Mouse (Mus musculus) embryonic fibroblast, embryonic 13.5 days (primary cell): ENCODE measurements around the gene Sf3b4. TPM values are rescaled to one million over a fixed set of nuclear protein-coding genes. Genes with fewer than 3 reads are reported as not detected.
A peak's percentile ranks its signal among the peaks of the same experiment; 100 is the strongest.
"Not testable (repeated sequence)": the region's sequence is repeated elsewhere in the genome, so short reads cannot be mapped to it uniquely, and the experiment has no call there.

Experiments
- H3K27ac ChIP-seq: 2 replicates; pipeline ENCODE4 v1.5.1; 2012; ENCODE audit warnings: low read length, control low read depth, inconsistent platforms; ENCODE audit not compliant: insufficient read depth
- H3K4me1 ChIP-seq: 2 replicates; pipeline ENCODE4 v1.6.1; 2011; ENCODE audit warnings: low read length; ENCODE audit not compliant: control insufficient read depth, insufficient read depth
- H3K4me3 ChIP-seq: 2 replicates; pipeline ENCODE4 v1.5.1; 2011; ENCODE audit warnings: mild to moderate bottlenecking, control low read depth, low read length; ENCODE audit not compliant: insufficient read depth
- CTCF ChIP-seq: IDR thresholded peaks from 2 replicates; pipeline ENCODE4 v1.5.1; 2011; ENCODE audit warnings: mild to moderate bottlenecking, control low read depth, low read length, moderate library complexity, borderline replicate concordance; ENCODE audit not compliant: insufficient read depth
- POLR2A ChIP-seq: IDR thresholded peaks from 2 replicates; pipeline ENCODE4 v1.6.1; 2011; ENCODE audit warnings: low read depth, mild to moderate bottlenecking, control low read depth, low read length, moderate library complexity
- polyA plus RNA-seq: library from polyadenylated mRNA; stranded (reverse); fragments of >200 nt; gene quantifications from 2 replicates; pipeline ENCODE4 v1.2.4, GENCODE M21; 2011; ENCODE audit warnings: low read depth; ENCODE audit not compliant: missing spikeins, insufficient read length

The Sf3b4 gene
- polyA plus RNA-seq, 1 experiment = 63.3 TPM

GRCm38 (mm10) chr3:96209242-96209641 is 37.1 kb downstream of the Sf3b4 start:
- H3K4me1 ChIP-seq = no peaks in the 10 kb centered on the region
- TF ChIP-seq POLR2A (no peak), CTCF (peak; percentile 29; the same call in 1 of the 2 replicates)
- no peak overlapping the region for H3K4me3 ChIP-seq
- H3K27ac ChIP-seq = no peak overlapping the region

DNA sequence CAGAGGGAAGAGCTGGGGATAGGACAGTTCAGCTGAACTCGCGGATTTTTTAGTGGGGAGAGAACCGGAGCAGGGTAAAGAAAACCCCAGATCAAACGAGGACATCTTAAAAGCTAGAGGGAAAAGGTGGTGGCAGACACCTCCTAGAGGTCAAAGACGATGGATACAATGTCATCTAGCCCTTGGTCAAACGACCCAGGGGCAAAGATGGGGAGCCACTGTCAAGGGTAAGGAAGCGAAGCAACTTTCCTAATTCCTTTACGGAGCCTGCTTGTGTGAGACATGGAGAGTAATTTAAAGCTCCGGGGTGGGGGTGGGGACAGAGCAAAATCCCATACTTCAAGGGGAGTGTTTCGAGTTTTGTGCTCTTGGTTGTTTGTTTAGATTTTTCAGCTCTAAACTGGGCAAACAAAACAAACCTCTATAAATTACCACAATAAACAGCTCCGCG is 47.1 kb downstream of the Sf3b4 start:
- TF ChIP-seq POLR2A = peak; percentile 49; the same call in 1 of the 2 replicates
- no peak for TF ChIP-seq CTCF

GRCm38 (mm10) chr3:96219661-96220130 is 47.6 kb downstream of the Sf3b4 start, which contains the start of the genes Bola1 and Hist2h2ab:
TSS of gene Bola1 (minus strand) at chr3:96219709.
TSS of gene Hist2h2ab (plus strand) at chr3:96219865.
- Histone ChIP-seq H3K27ac (peak within 1 kb of the TSS; percentile 97), H3K4me1 (peaks cover 5% of the 10 kb centered on the region), H3K4me3 (peak within 1 kb of the TSS; percentile 74)
- TF ChIP-seq POLR2A = peak; percentile 78
- TF ChIP-seq CTCF = no peak

More for the DNA sequence above, 47.1 kb downstream of the Sf3b4 start:
- H3K4me1 ChIP-seq = peaks cover 5% of the 10 kb centered on the region
- H3K27ac ChIP-seq = peak overlapping the region; percentile 97
- peak overlapping the region; percentile 74 for H3K4me3 ChIP-seq

GRCm38 (mm10) chr3:96220131-96220764 is 48.1 kb downstream of the Sf3b4 start:
- Histone ChIP-seq H3K27ac (peak overlapping the region; percentile 97), H3K4me3 (peak overlapping the region; percentile 74)
- H3K4me1 ChIP-seq = not testable (repeated sequence)
- TF ChIP-seq POLR2A = peak; percentile 23

DNA sequence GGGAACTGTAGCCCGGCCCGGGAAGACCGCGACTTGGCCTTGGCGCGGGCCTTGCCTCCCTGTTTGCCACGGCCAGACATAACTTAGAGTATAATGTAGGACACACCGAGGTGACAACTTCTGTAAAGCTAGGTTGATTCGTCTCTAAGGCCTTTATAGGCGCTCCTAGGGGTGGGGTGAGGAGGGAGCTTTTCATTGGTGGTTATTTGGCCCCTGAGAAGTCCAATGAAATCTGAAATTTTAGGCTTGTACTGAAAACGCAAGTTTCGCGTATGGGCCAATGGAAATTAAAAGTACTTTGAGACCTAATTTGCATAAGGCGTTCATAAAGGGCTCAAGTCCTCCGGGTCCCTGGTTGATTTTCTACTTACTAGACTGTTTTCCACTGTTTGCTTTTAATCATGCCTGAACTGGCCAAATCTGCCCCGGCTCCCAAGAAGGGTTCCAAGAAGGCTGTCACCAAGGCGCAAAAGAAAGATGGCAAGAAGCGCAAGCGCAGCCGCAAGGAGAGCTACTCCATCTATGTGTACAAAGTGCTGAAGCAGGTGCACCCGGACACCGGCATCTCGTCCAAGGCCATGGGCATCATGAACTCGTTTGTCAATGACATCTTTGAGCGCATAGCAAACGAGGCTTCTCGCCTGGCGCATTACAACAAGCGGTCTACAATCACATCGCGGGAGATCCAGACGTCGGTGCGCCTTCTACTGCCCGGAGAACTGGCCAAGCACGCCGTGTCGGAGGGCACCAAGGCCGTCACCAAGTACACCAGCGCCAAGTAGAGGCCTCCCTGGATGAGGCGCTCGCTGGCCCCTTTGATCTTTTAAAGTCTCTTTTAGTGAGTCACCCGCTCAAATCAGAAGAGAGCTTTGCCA is 48.9 kb downstream of the Sf3b4 start, which contains the start of the genes Hist2h2ac and Hist2h2be:
TSS of gene Hist2h2ac (minus strand) at position 116 of the 875 bp plus-strand sequence.
TSS of gene Hist2h2be (plus strand) at position 355 of the 875 bp plus-strand sequence.
- peaks cover 5% of the 10 kb centered on the region for H3K4me1 ChIP-seq
- TF ChIP-seq POLR2A = peak; percentile 94
- TF ChIP-seq CTCF = no peak
- peak within 1 kb of the TSS; percentile 97 for H3K27ac ChIP-seq
- peak within 1 kb of the TSS; percentile 74 for H3K4me3 ChIP-seq

DNA sequence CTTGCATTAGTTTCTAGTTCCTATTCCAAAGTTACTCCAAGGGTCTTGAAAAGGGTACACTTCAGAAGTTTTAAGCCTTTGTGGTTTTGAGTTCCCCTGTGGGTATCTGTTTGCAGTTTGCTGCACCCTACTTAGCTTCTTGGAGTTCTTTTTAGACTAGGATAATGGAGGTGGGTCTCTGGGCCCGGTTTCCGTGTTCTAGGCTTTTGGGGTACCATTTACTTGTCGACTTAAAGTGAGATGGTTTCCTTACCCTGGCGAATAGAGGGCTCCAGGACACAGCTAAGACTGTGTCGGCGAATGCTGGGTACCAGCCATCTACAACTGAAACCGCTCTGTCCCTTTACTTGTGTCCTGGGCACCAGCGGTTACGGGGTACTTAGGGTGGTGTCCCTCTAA is 49.5 kb downstream of the Sf3b4 start:
- TF ChIP-seq CTCF (no peak), POLR2A (no peak)
- Histone ChIP-seq H3K4me3 (peak overlapping the region; percentile 30), H3K4me1 (peaks cover 5% of the 10 kb centered on the region), H3K27ac (peak overlapping the region; percentile 75)

DNA sequence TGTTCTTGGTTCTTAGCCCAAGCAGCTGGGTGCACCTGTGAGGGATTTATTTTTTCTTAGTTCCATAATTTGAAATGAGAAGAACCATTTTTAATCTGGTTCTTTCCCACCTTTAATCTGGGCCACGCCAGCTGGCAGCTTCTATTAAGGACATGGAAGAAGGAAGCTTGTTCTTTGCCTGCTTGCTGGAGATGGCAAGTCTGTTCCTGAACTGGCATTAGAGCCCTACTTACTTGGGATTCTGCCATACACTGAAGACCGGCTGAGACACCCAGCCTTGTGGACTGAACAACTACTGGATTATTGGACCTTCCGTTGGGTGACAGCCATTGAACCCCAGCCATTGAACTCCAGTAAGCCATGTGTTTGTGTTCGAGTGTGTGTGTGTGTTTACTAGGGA is 50.6 kb downstream of the Sf3b4 start:
- TF ChIP-seq POLR2A = no peak
- no peak for TF ChIP-seq CTCF
- no peak overlapping the region for H3K4me3 ChIP-seq
- H3K27ac ChIP-seq = no peak overlapping the region
- peaks cover 13% of the 10 kb centered on the region for H3K4me1 ChIP-seq

DNA sequence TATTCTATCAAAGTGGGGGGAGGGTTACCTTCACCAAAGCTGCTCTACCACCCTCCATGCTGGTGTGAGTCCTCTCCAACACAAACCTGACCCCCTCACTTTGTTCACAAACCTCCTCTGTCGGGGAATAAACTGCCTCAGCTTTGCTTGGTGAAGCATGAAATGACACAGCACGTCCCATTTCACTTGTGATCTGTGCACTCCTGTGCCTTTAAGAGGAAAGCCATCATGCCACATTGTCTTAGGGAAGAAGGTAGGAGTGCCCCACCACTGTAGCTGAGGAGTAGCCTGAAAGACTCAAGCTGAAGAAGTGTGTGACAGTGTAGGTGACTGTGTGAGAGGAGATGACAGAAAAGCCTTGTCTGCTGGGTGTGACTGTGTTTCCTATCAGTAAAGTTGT is 53.3 kb downstream of the Sf3b4 start:
- Histone ChIP-seq H3K4me1 (peaks cover 10% of the 10 kb centered on the region), H3K4me3 (no peak overlapping the region), H3K27ac (no peak overlapping the region)
- no peak for TF ChIP-seq CTCF
- TF ChIP-seq POLR2A = no peak

Other genes starting within 250 kb of the Sf3b4 start
- 161 and 235 TPM in 2 replicates for gene Anp32e, start 243.1 kb upstream of the Sf3b4 start, polyA plus RNA-seq
- gene Plekho1, start 176.3 kb upstream of the Sf3b4 start, polyA plus RNA-seq = 53.5 and 57.7 TPM in 2 replicates
- gene Vps45, start 113.9 kb upstream of the Sf3b4 start, polyA plus RNA-seq = 15.5 and 15.6 TPM in 2 replicates
- 26.0 and 30.0 TPM in 2 replicates for gene Otud7b, start 67.8 kb upstream of the Sf3b4 start, polyA plus RNA-seq
- gene Mtmr11, start 10.3 kb upstream of the Sf3b4 start, polyA plus RNA-seq = 41.8 and 52.6 TPM in 2 replicates
- 1.8 and 2.0 TPM in 2 replicates for gene Sv2a, start 8.8 kb downstream of the Sf3b4 start, polyA plus RNA-seq
- gene Bola1, start 47.4 kb downstream of the Sf3b4 start, polyA plus RNA-seq = 9.6 and 10.4 TPM in 2 replicates
- gene Hist2h2ab, start 47.5 kb downstream of the Sf3b4 start, polyA plus RNA-seq = not detected in 2 replicates
- gene Hist2h2ac, start 48.5 kb downstream of the Sf3b4 start, polyA plus RNA-seq = 4.4 and 5.3 TPM in 2 replicates
- gene Hist2h2be, start 48.8 kb downstream of the Sf3b4 start, polyA plus RNA-seq = 1.1 and 1.2 TPM in 2 replicates
- 10.0 and 16.5 TPM in 2 replicates for gene Hist2h3c2, start 66.8 kb downstream of the Sf3b4 start, polyA plus RNA-seq
- gene Hist2h2aa2, start 67.9 kb downstream of the Sf3b4 start, polyA plus RNA-seq = not detected in 2 replicates
- gene Hist2h2aa1, start 73.2 kb downstream of the Sf3b4 start, polyA plus RNA-seq = 9.2 and 11.1 TPM in 2 replicates
- not detected in 2 replicates for gene Hist2h3c1, start 74.4 kb downstream of the Sf3b4 start, polyA plus RNA-seq
- 2.5 and 3.7 TPM in 2 replicates for gene Hist2h4, start 91.0 kb downstream of the Sf3b4 start, polyA plus RNA-seq
- gene Hist2h3b, start 96.3 kb downstream of the Sf3b4 start, polyA plus RNA-seq = 2.6 and 7.5 TPM in 2 replicates
- 11.0 and 16.1 TPM in 2 replicates for gene Hist2h2bb, start 97.4 kb downstream of the Sf3b4 start, polyA plus RNA-seq
- 0.61 TPM in 1 of 2 replicates, not detected in the other for gene Fcgr1, start 121.6 kb downstream of the Sf3b4 start, polyA plus RNA-seq